Mouse (Mus musculus): ENCODE measurements around the gene Gpc6. TPM values are rescaled to one million over a fixed set of nuclear protein-coding genes. Genes with fewer than 3 reads are reported as not detected.

Gpc6 gene
- total and polyA plus RNA-seq, 2 experiments from 2014 or later, result 11.0 to 17.1 TPM

GRCm38 (mm10) chr14:117700670-117701280 lies 775.7 kb downstream of the Gpc6 start:
- DNase-seq (ENCODE audit: low spot score), result no peak
- TF ChIP-seq CTCF (IDR thresholded peaks at IDR 0.05; ENCODE audit: low read depth) (no peak), EP300 (IDR thresholded peaks at IDR 0.05; ENCODE audit: low read depth) (no peak)
- H3K9ac ChIP-seq (replicated peaks; ENCODE audit: low read depth, low read length), result no peak overlapping the region
- no peak overlapping the region for H3K4me3 ChIP-seq (ENCODE audit: low read depth, low read length)
- H3K4me1 ChIP-seq (ENCODE audit: control insufficient read depth, insufficient read depth), result 0 out of 2 replicates have a peak, but pooled peaks cover 3% of the 10 kb centered on the region
- ATAC-seq (ENCODE audit: insufficient read depth, low read depth), result no peak
- H3K27ac ChIP-seq (ENCODE audit: low read depth), result no peak overlapping the region
- no peak overlapping the region for H3K4me2 ChIP-seq (ENCODE audit: low read depth, low read length)
- H3K36me3 ChIP-seq (replicated peaks; ENCODE audit: control insufficient read depth, insufficient read depth, low read length), result no peaks in the 10 kb centered on the region
- WGBS, result 86% methylated on average over 10 of the region's 10 CpGs
- H3K9me3 ChIP-seq (replicated peaks; ENCODE audit: control insufficient read depth, low read length), result no peaks in the 10 kb centered on the region
- no peaks in the 10 kb centered on the region for H3K27me3 ChIP-seq (ENCODE audit: control insufficient read depth, insufficient read depth, low read length)

- Histone ChIP-seq H3K4me3 (ENCODE audit: low read depth, low read length) (no peak overlapping the region), H3K27ac (ENCODE audit: low read depth) (no peak overlapping the region), H3K27me3 (ENCODE audit: control insufficient read depth, insufficient read depth, low read length) (no peaks in the 10 kb centered on the region), H3K9ac (replicated peaks; ENCODE audit: low read depth, low read length) (no peak overlapping the region), H3K4me1 (ENCODE audit: control insufficient read depth, insufficient read depth) (peaks cover 7% of the 10 kb centered on the region; the same call in 1 of the 2 replicates), H3K9me3 (replicated peaks; ENCODE audit: control insufficient read depth, low read length) (no peaks in the 10 kb centered on the region), H3K4me2 (ENCODE audit: low read depth, low read length) (no peak overlapping the region), H3K36me3 (replicated peaks; ENCODE audit: control insufficient read depth, insufficient read depth, low read length) (no peaks in the 10 kb centered on the region)
- WGBS, result 83% methylated on average over 3 of the region's 3 CpGs
- no peak for DNase-seq (ENCODE audit: low spot score)
- TF ChIP-seq CTCF (IDR thresholded peaks at IDR 0.05; ENCODE audit: low read depth) (no peak), EP300 (IDR thresholded peaks at IDR 0.05; ENCODE audit: low read depth) (no peak)
- ATAC-seq (ENCODE audit: insufficient read depth, low read depth), result no peak
Measured at GRCm38 (mm10) chr14:117708817-117709216, 783.7 kb downstream of the Gpc6 start.

DNA sequence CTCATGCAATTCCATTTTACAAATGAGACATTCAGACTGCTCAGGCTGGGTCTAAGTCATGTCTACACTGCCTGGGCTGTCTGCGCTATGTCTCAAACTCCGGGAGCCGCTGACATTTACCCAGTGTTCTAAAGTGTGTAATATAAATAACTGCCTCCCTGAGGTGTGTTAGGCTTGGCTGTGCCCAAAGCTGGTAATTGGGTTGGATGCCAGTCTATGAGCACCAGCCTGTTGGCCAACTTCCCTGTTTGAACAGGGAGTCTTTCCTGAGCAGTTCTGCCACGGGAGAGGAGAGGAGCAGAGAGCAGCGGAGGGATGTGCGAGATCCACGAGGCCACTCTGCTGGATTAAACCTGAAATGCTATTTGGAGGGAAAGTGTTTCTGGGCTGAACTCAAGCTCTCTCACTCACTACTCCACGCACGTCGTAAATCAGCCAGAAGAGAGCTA lies 785.4 kb downstream of the Gpc6 start:
- no peak overlapping the region for H3K4me3 ChIP-seq (ENCODE audit: low read depth, low read length)
- H3K4me1 ChIP-seq (ENCODE audit: control insufficient read depth, insufficient read depth), result peaks cover 4% of the 10 kb centered on the region; the same call in 1 of the 2 replicates
- H3K4me2 ChIP-seq (ENCODE audit: low read depth, low read length), result no peak overlapping the region
- no peaks in the 10 kb centered on the region for H3K36me3 ChIP-seq (replicated peaks; ENCODE audit: control insufficient read depth, insufficient read depth, low read length)
- no peak overlapping the region for H3K9ac ChIP-seq (replicated peaks; ENCODE audit: low read depth, low read length)
- WGBS, result 38% methylated on average over 10 of the region's 10 CpGs
- peak overlapping the region; percentile 58 for H3K27ac ChIP-seq (ENCODE audit: low read depth)
- peak; percentile 85 for TF ChIP-seq EP300 (IDR thresholded peaks at IDR 0.05; ENCODE audit: low read depth)
- peak; percentile 28 for TF ChIP-seq CTCF (IDR thresholded peaks at IDR 0.05; ENCODE audit: low read depth)
- H3K9me3 ChIP-seq (replicated peaks; ENCODE audit: control insufficient read depth, low read length), result no peaks in the 10 kb centered on the region
- H3K27me3 ChIP-seq (ENCODE audit: control insufficient read depth, insufficient read depth, low read length), result no peaks in the 10 kb centered on the region
- ATAC-seq (ENCODE audit: insufficient read depth, low read depth) (peak; percentile 99), DNase-seq (ENCODE audit: low spot score) (peak; percentile 84)

DNA sequence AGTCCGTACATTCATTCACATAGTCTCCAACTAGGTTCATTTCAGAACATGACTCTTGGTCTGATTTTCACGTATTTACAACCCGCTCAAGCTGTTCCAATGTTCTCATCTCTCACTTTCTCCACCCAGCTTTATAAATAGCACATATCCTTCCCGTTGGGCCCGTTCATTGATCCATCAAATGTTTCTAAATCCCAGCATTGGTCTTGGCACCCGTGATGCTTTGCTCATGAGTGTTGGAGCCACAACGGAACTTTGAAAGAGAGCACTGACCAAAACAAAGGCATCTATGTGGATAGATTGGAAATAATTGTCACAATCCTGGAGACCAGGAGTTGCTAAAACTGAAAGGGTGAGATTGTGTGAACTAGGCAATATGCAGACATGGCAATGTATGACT lies 787.2 kb downstream of the Gpc6 start:
- no peaks in the 10 kb centered on the region for H3K9me3 ChIP-seq (replicated peaks; ENCODE audit: control insufficient read depth, low read length)
- H3K36me3 ChIP-seq (replicated peaks; ENCODE audit: control insufficient read depth, insufficient read depth, low read length), result no peaks in the 10 kb centered on the region
- no peak overlapping the region for H3K4me3 ChIP-seq (ENCODE audit: low read depth, low read length)
- ATAC-seq (ENCODE audit: insufficient read depth, low read depth), result no peak
- no peaks in the 10 kb centered on the region for H3K27me3 ChIP-seq (ENCODE audit: control insufficient read depth, insufficient read depth, low read length)
- H3K4me1 ChIP-seq (ENCODE audit: control insufficient read depth, insufficient read depth), result peaks cover 4% of the 10 kb centered on the region; the same call in 1 of the 2 replicates
- WGBS, result 81% methylated on average over 7 of the region's 7 CpGs
- TF ChIP-seq CTCF (IDR thresholded peaks at IDR 0.05; ENCODE audit: low read depth) (no peak), EP300 (IDR thresholded peaks at IDR 0.05; ENCODE audit: low read depth) (no peak)
- H3K4me2 ChIP-seq (ENCODE audit: low read depth, low read length), result no peak overlapping the region
- no peak overlapping the region for H3K27ac ChIP-seq (ENCODE audit: low read depth)
- no peak for DNase-seq (ENCODE audit: low spot score)
- H3K9ac ChIP-seq (replicated peaks; ENCODE audit: low read depth, low read length), result no peak overlapping the region

DNA sequence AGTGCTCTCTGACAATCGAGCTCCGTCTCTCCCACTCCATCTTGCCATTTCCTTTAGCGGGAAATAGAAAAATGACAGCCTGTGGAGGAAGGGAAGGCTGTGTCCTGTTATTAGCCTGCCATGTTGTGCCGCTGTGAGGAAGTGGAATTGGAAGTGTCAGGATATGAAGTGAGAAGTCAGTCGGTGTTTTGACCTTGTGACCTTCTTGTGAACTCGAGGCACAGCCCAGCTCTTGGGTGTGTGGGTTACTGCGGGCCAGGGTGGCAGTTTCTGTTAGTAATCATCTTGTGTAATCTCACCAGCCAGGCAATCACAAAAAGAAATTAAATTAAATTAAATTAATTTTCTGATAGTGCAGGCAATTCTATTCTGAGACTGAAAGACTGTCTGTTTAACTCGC lies 789.0 kb downstream of the Gpc6 start:
- Histone ChIP-seq H3K4me3 (ENCODE audit: low read depth, low read length) (no peak overlapping the region), H3K4me2 (ENCODE audit: low read depth, low read length) (no peak overlapping the region), H3K4me1 (ENCODE audit: control insufficient read depth, insufficient read depth) (peaks cover 4% of the 10 kb centered on the region; the same call in 1 of the 2 replicates), H3K36me3 (replicated peaks; ENCODE audit: control insufficient read depth, insufficient read depth, low read length) (no peaks in the 10 kb centered on the region), H3K9ac (replicated peaks; ENCODE audit: low read depth, low read length) (no peak overlapping the region), H3K27me3 (ENCODE audit: control insufficient read depth, insufficient read depth, low read length) (no peaks in the 10 kb centered on the region), H3K9me3 (replicated peaks; ENCODE audit: control insufficient read depth, low read length) (no peaks in the 10 kb centered on the region), H3K27ac (ENCODE audit: low read depth) (no peak overlapping the region)
- WGBS, result 64% methylated on average over 8 of the region's 8 CpGs
- no peak for DNase-seq (ENCODE audit: low spot score)
- ATAC-seq (ENCODE audit: insufficient read depth, low read depth), result no peak
- TF ChIP-seq CTCF (IDR thresholded peaks at IDR 0.05; ENCODE audit: low read depth), result no peak
- TF ChIP-seq EP300 (IDR thresholded peaks at IDR 0.05; ENCODE audit: low read depth), result no peak

GRCm38 (mm10) chr14:117716305-117716704 lies 791.2 kb downstream of the Gpc6 start:
- TF ChIP-seq EP300 (IDR thresholded peaks at IDR 0.05; ENCODE audit: low read depth), result no peak
- TF ChIP-seq CTCF (IDR thresholded peaks at IDR 0.05; ENCODE audit: low read depth), result no peak
- 99% methylated on average over 3 of the region's 3 CpGs for WGBS
- no peaks in the 10 kb centered on the region for H3K9me3 ChIP-seq (replicated peaks; ENCODE audit: control insufficient read depth, low read length)
- H3K4me1 ChIP-seq (ENCODE audit: control insufficient read depth, insufficient read depth), result no peaks in the 10 kb centered on the region
- H3K36me3 ChIP-seq (replicated peaks; ENCODE audit: control insufficient read depth, insufficient read depth, low read length), result no peaks in the 10 kb centered on the region
- no peak for DNase-seq (ENCODE audit: low spot score)
- no peak overlapping the region for H3K9ac ChIP-seq (replicated peaks; ENCODE audit: low read depth, low read length)
- H3K27ac ChIP-seq (ENCODE audit: low read depth), result no peak overlapping the region
- no peak for ATAC-seq (ENCODE audit: insufficient read depth, low read depth)
- H3K27me3 ChIP-seq (ENCODE audit: control insufficient read depth, insufficient read depth, low read length), result no peaks in the 10 kb centered on the region
- no peak overlapping the region for H3K4me2 ChIP-seq (ENCODE audit: low read depth, low read length)
- no peak overlapping the region for H3K4me3 ChIP-seq (ENCODE audit: low read depth, low read length)

Data from heart, postnatal 0 days (tissue).